Mouse (Mus musculus) liver, adult 2 months (tissue): ENCODE data around the gene C1qtnf12.
A peak's percentile ranks its signal among the peaks of the same experiment; 100 is the strongest.

Experiments
- CTCF ChIP-seq: fragments of 200-500 bp; IDR thresholded peaks from 2 replicates; pipeline ENCODE4 v1.5.1; 2011; ENCODE audit warnings: low read depth, low read length, control low read depth
- POLR2A ChIP-seq: fragments of 200-500 bp; IDR thresholded peaks from 2 replicates; pipeline ENCODE4 v1.6.1; 2011; ENCODE audit warnings: low read length, control low read depth; ENCODE audit not compliant: insufficient read depth; ENCODE audit errors: extremely low read depth

GRCm38 (mm10) chr4:155943534-155944249 lies 18.4 kb upstream of the C1qtnf12 start, which contains the start of gene Ube2j2:
- no peak for TF ChIP-seq CTCF
- TF ChIP-seq POLR2A: peak; percentile 30
